Mouse (Mus musculus) liver, embryonic 14.5 days (tissue): ENCODE data around the gene Xpnpep2.

ENCODE experiments used
- CTCF ChIP-seq: IDR thresholded peaks from 2 replicates; pipeline ENCODE4 v1.5.1; 2016; ENCODE audit warnings: antibody characterized with exemption, low read depth, control low read depth
- EP300 ChIP-seq: IDR thresholded peaks from 2 replicates; pipeline ENCODE4 v1.6.1; 2016; ENCODE audit warnings: antibody characterized with exemption, low read depth

DNA sequence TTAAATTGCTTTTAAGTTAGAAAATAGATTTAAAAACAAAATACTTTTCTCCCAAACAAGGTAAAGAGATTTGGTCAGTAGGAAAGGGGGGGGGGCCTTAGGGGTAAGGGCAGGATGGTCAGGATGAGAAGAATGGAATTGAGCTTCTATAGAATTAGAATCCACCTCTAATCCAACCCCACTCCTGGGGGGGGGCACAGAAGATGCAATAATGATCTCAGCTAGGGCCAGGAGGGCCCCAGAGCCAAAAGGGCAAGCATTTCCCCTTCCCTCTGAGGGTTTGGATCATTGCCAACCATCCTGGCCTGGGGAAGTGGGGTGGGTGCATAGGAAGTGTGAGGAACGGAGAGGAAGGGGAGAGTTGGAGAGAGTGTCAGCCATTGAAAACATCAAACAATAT lies 61.8 kb downstream of the Xpnpep2 start:
- TF ChIP-seq EP300 (no peak), CTCF (no peak)
